Mouse (Mus musculus) liver, adult 2 months (tissue): ENCODE measurements around the gene Phkb.

ENCODE experiments used
- CTCF ChIP-seq: fragments of 200-500 bp; IDR thresholded peaks from 2 replicates; pipeline ENCODE4 v1.5.1; 2011; ENCODE audit warnings: low read depth, low read length, control low read depth
- POLR2A ChIP-seq: fragments of 200-500 bp; IDR thresholded peaks from 2 replicates; pipeline ENCODE4 v1.6.1; 2011; ENCODE audit warnings: low read length, control low read depth; ENCODE audit not compliant: insufficient read depth; ENCODE audit errors: extremely low read depth

DNA sequence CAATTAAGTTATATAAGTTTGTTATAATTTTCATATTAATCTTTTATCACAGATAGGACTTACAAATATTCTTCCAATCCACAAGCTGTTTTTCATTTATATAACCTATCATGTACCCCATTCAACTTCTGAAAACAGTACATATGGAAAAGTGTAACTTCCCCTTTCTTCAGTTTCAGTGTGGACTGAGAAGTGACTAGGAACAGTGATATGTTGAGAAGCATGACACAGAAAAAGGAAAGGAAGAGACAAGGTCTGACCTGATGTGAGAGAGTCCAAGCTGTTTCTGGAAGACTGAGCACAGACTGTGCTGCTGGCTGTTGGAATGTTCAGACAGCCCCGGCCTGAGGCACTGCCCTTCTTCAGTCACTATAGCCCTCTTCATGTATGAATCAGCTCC lies 40.6 kb upstream of the Phkb start:
- TF ChIP-seq CTCF (no peak), POLR2A (no peak)
